Mouse (Mus musculus) intestine, embryonic 16.5 days (tissue): ENCODE measurements around the gene Slc22a12. TPM values are rescaled to one million over a fixed set of nuclear protein-coding genes. Genes with fewer than 3 reads are reported as not detected.

ENCODE experiments used
- ATAC-seq: fragments of 200-750 bp; cut with Nextera tagmentation; 2 replicates; pipeline ENCODE4 v1.8.0; 2017; ENCODE audit warnings: moderate TSS enrichment, moderate library complexity
- H3K27ac ChIP-seq: fragments of 300-500 bp; sonication (generic); 2 replicates; pipeline ENCODE4 v1.5.1; 2014; ENCODE audit warnings: mild to moderate bottlenecking, low read length
- H3K27me3 ChIP-seq: fragments of 300-500 bp; sonication (generic); replicated peaks from 2 replicates; pipeline ENCODE4 v1.6.1; 2014; ENCODE audit warnings: low read length, control low read depth, mixed read lengths; ENCODE audit not compliant: control insufficient read depth, insufficient read depth
- H3K36me3 ChIP-seq: fragments of 300-500 bp; sonication (generic); 2 replicates; pipeline ENCODE4 v1.6.1; 2014; ENCODE audit warnings: low read length, control low read depth; ENCODE audit not compliant: control insufficient read depth, insufficient read depth
- H3K4me1 ChIP-seq: fragments of 300-500 bp; sonication (generic); 2 replicates; pipeline ENCODE4 v1.6.1; 2014; ENCODE audit warnings: low read length, control low read depth, mixed read lengths; ENCODE audit not compliant: control insufficient read depth, insufficient read depth
- H3K4me2 ChIP-seq: fragments of 300-500 bp; sonication (generic); 2 replicates; pipeline ENCODE4 v1.6.1; 2014; ENCODE audit warnings: low read depth, low read length, control low read depth
- H3K4me3 ChIP-seq: fragments of 300-500 bp; sonication (generic); 2 replicates; pipeline ENCODE4 v1.5.1; 2014; ENCODE audit warnings: mild to moderate bottlenecking, low read length
- H3K9ac ChIP-seq: fragments of 300-500 bp; sonication (generic); 2 replicates; pipeline ENCODE4 v1.6.1; 2014; ENCODE audit warnings: low read depth, low read length
- H3K9me3 ChIP-seq: fragments of 300-500 bp; sonication (generic); 2 replicates; pipeline ENCODE4 v1.6.1; 2016; ENCODE audit warnings: low read length, control low read depth; ENCODE audit not compliant: control insufficient read depth
- WGBS: fragments of 180-500 bp; shearing (Covaris S2); extraction: QIAGEN DNeasy Blood & Tissue Kit; methylation state at CpG from one replicate; pipeline ENCODE4 v1.1.7; 2014; 5-methylcytosine and 5-hydroxymethylcytosine counted together
- polyA plus RNA-seq: library from polyadenylated mRNA; unstranded; fragments of >200 nt; fragmentation: Nextera tagmentation; extraction: Ambion mirVana; gene quantifications from 2 replicates; pipeline ENCODE4 v1.2.1, GENCODE M21; 2015

Slc22a12 gene
- polyA plus RNA-seq, 1 experiment from 2014 or later: not detected

DNA sequence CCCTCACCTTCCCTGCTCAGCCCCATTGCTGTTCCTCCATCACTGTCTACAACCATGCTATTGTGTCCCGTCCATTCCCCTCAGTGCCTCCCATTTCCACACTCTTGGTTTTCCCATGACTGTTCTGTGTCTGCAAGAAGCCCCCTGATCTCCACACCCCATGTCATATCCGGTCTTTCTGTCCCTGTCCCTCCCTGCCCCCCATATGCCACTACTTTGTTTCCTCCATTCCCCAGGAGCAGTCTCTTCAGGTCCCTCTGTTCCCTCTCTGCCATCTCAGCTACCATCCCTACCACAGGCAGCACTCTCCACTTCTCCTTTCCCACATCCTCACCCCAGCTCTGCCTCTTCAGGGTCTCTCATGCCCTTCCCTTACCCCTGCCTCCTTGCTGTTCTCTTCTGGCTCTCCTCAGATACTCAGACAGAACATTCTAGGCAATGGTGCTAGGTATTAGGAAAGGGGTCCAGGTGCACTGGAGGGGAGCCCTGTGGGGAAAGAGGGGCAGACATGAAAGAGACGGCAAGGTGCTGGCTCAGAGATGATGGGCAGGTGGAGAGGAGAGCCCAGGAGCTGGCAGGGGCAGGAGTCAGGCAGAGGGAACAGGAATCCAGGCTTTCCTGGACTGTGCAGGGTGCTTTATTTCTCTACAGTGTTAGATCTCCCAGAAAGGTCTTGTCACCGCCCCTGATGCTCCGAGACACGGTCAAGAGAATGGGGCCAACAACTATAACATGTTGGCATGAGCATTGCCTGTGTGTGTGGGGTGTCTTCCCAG is 42.8 kb downstream of the Slc22a12 start:
- Histone ChIP-seq H3K4me2 (no peak overlapping the region), H3K9me3 (no peaks in the 10 kb centered on the region), H3K4me1 (peaks cover 22% of the 10 kb centered on the region), H3K36me3 (no peaks in the 10 kb centered on the region), H3K4me3 (no peak overlapping the region), H3K9ac (no peak overlapping the region), H3K27me3 (peaks cover 81% of the 10 kb centered on the region), H3K27ac (no peak overlapping the region)
- no peak for ATAC-seq
- WGBS: 49% methylated on average over 6 of the region's 6 CpGs

- Histone ChIP-seq H3K27me3 (peaks cover 85% of the 10 kb centered on the region), H3K9ac (peak overlapping the region; percentile 64), H3K27ac (no peak overlapping the region), H3K4me1 (peaks cover 13% of the 10 kb centered on the region; the same call in 1 of the 2 replicates), H3K4me3 (peak overlapping the region; percentile 53), H3K9me3 (no peaks in the 10 kb centered on the region), H3K4me2 (peak overlapping the region; percentile 75), H3K36me3 (no peaks in the 10 kb centered on the region)
- 8% methylated on average over 30 of the region's 38 CpGs for WGBS
- ATAC-seq: no peak
Observed at GRCm38 (mm10) chr19:6498350-6499131, 44.3 kb downstream of the Slc22a12 start.

GRCm38 (mm10) chr19:6497803-6498202 is 45.0 kb downstream of the Slc22a12 start:
- H3K4me3 ChIP-seq: peak overlapping the region; percentile 53
- H3K4me2 ChIP-seq: peak overlapping the region; percentile 75
- H3K9me3 ChIP-seq: no peaks in the 10 kb centered on the region
- 0% methylated on average over 39 of the region's 39 CpGs for WGBS
- H3K36me3 ChIP-seq: no peaks in the 10 kb centered on the region
- H3K27me3 ChIP-seq: peaks cover 81% of the 10 kb centered on the region
- H3K9ac ChIP-seq: peak overlapping the region; percentile 64
- no peak overlapping the region for H3K27ac ChIP-seq
- H3K4me1 ChIP-seq: peaks cover 13% of the 10 kb centered on the region; the same call in 1 of the 2 replicates
- no peak for ATAC-seq

DNA sequence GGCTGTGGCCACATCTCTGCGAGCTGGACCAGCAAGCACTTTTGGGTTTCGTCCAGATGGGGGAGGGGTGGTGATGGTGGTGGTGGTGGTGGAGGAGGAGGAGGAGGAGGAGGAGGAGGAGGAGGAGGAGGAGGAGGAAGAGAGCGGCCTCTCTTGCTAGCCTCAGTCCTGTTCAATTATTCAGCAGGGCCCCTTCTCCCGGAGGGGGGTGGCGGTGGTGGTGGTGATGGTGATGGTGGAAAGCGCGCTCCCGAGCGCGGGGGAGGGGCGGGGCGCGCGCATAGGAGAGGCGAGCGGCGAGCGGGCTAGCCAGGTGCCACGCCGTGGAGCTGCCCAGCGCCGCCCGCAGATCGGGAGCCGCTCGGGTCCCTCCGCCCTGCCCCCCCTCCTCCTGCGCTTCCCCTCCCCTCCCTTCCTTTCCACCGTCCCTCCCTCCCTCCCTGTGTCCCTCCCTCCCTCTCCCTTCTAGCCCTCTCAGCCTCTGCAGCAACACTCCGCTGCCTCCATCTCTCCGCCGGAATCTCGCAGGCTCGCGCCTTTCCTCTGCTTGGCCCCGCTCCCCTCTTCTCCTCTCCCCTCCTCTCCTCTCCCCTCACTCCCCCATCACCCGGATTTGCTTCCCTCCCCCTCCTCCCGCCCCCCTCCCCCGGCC is 45.6 kb downstream of the Slc22a12 start:
- peak; percentile 14; the same call in 1 of the 2 replicates for ATAC-seq
- H3K27me3 ChIP-seq: peaks cover 84% of the 10 kb centered on the region
- 1% methylated on average over 31 of the region's 39 CpGs for WGBS
- peak overlapping the region; percentile 53 for H3K4me3 ChIP-seq
- H3K36me3 ChIP-seq: no peaks in the 10 kb centered on the region
- no peak overlapping the region for H3K27ac ChIP-seq
- no peaks in the 10 kb centered on the region for H3K9me3 ChIP-seq
- H3K9ac ChIP-seq: peak overlapping the region; percentile 64
- peaks cover 10% of the 10 kb centered on the region; the same call in 1 of the 2 replicates for H3K4me1 ChIP-seq
- H3K4me2 ChIP-seq: peak overlapping the region; percentile 75

- no peak overlapping the region for H3K4me3 ChIP-seq
- peaks cover 83% of the 10 kb centered on the region for H3K27me3 ChIP-seq
- H3K9ac ChIP-seq: no peak overlapping the region
- 0 out of 2 replicates have a peak, but pooled peaks cover 3% of the 10 kb centered on the region for H3K4me1 ChIP-seq
- no peak for ATAC-seq
- H3K4me2 ChIP-seq: peak overlapping the region; percentile 75; the same call in 1 of the 2 replicates
- no peak overlapping the region for H3K27ac ChIP-seq
- no peaks in the 10 kb centered on the region for H3K36me3 ChIP-seq
- WGBS: 12% methylated on average over 6 of the region's 6 CpGs
- no peaks in the 10 kb centered on the region for H3K9me3 ChIP-seq
Observed at GRCm38 (mm10) chr19:6496462-6497149, 46.2 kb downstream of the Slc22a12 start.

DNA sequence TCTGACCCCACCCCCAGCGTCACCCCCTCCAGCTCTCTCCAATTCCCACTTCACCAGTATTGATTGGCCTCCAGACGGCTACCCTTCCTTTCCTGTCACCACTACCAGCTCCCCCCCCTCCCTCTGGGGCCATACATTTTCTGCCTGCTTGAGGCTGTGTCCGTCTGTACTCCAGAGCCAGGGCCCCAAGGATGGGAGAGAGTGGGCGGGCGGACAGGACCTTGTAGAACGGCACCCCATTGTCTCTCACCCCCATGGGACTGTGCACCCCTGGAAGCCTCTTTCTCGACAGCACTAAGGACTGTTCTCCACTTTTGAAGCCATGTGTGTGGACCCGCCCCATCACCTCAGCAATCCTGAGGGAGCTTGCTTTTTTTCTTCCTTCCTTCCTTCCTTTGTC is 47.1 kb downstream of the Slc22a12 start:
- no peaks in the 10 kb centered on the region for H3K9me3 ChIP-seq
- no peak for ATAC-seq
- no peak overlapping the region for H3K9ac ChIP-seq
- H3K4me3 ChIP-seq: no peak overlapping the region
- H3K36me3 ChIP-seq: no peaks in the 10 kb centered on the region
- 0 out of 2 replicates have a peak, but pooled peaks cover 3% of the 10 kb centered on the region for H3K4me1 ChIP-seq
- no peak overlapping the region for H3K27ac ChIP-seq
- peaks cover 79% of the 10 kb centered on the region for H3K27me3 ChIP-seq
- WGBS: 40% methylated on average over 8 of the region's 8 CpGs
- H3K4me2 ChIP-seq: no peak overlapping the region

GRCm38 (mm10) chr19:6494504-6495170 is 48.2 kb downstream of the Slc22a12 start:
- Histone ChIP-seq H3K9ac (no peak overlapping the region), H3K36me3 (no peaks in the 10 kb centered on the region), H3K4me2 (no peak overlapping the region), H3K27me3 (peaks cover 71% of the 10 kb centered on the region), H3K4me3 (no peak overlapping the region), H3K9me3 (no peaks in the 10 kb centered on the region), H3K27ac (no peak overlapping the region), H3K4me1 (0 out of 2 replicates have a peak, but pooled peaks cover 3% of the 10 kb centered on the region)
- 58% methylated on average over 18 of the region's 18 CpGs for WGBS
- ATAC-seq: no peak

- no peak overlapping the region for H3K9ac ChIP-seq
- ATAC-seq: no peak
- H3K4me3 ChIP-seq: no peak overlapping the region
- H3K4me2 ChIP-seq: no peak overlapping the region
- no peaks in the 10 kb centered on the region for H3K36me3 ChIP-seq
- H3K4me1 ChIP-seq: 0 out of 2 replicates have a peak, but pooled peaks cover 3% of the 10 kb centered on the region
- WGBS: 46% methylated on average over 6 of the region's 7 CpGs
- H3K9me3 ChIP-seq: no peaks in the 10 kb centered on the region
- peaks cover 64% of the 10 kb centered on the region for H3K27me3 ChIP-seq
- H3K27ac ChIP-seq: no peak overlapping the region
Observed at GRCm38 (mm10) chr19:6494032-6494431, 48.8 kb downstream of the Slc22a12 start.
